Mouse (Mus musculus) ES-E14 (cell line): ENCODE measurements at regions not wholly inside any gene's neighbourhood (a gene's known extent, or its start where the extent isn't known, plus 50 kb on each side); places are given as distances from the start of the nearest gene placed in this dataset.

Experiments used
- CHD2 ChIP-seq: IDR thresholded peaks from 2 replicates; pipeline ENCODE4 v1.6.1; 2014; ENCODE audit warnings: mild to moderate bottlenecking, low read depth, low read length, inconsistent platforms
- ZNF384 ChIP-seq: IDR thresholded peaks from 2 replicates; pipeline ENCODE4 v1.6.1; 2012; ENCODE audit warnings: low read depth, low read length, inconsistent platforms

DNA sequence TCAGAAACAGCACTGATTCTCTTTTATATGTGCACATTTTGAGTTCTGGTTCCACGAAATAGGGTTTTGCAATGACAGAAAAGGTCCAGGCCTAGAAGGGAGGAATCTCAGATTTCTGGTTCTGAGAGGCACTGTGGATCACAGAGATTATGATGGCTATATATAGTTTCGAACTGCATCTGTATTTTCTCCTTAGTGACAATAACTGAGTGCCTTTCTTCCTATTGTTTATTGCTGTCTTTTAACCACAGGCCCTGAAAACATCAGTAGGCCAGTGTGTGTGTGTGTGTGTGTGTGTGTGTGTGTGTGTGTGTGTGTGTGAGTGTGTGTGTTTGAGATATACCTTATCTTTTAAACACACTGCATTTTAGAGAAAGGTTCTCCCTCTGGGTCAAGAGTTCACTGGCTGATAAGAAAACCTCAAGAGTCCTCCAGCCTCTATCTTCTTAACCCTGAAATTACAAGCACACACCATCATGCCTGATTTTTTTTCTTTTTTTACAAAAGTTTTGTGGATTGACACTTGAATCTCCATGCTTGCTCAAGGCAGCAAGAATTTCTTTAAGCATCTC is 708.2 kb downstream of the Kcnj2 start:
- TF ChIP-seq ZNF384 (no peak), CHD2 (no peak)
